Mouse (Mus musculus) heart, embryonic 11.5 days (tissue): ENCODE data around the gene Leo1. TPM values are rescaled to one million over a fixed set of nuclear protein-coding genes. Genes with fewer than 3 reads are reported as not detected.

Source experiments
- ATAC-seq: fragments of 200-750 bp; cut with Nextera tagmentation; replicated peaks from 2 replicates; pipeline ENCODE4 v1.8.0; 2017; ENCODE audit warnings: moderate library complexity; ENCODE audit not compliant: insufficient number of reproducible peaks, low FRiP score, low TSS enrichment
- H3K27ac ChIP-seq: fragments of 300-500 bp; sonication (generic); 2 replicates; pipeline ENCODE4 v1.5.1; 2014; ENCODE audit warnings: mild to moderate bottlenecking, low read depth, low read length
- H3K27me3 ChIP-seq: fragments of 300-500 bp; sonication (generic); 2 replicates; pipeline ENCODE4 v1.6.1; 2014; ENCODE audit warnings: mild to moderate bottlenecking, low read length, mixed read lengths; ENCODE audit not compliant: control insufficient read depth, insufficient read depth
- H3K36me3 ChIP-seq: fragments of 300-500 bp; sonication (generic); 2 replicates; pipeline ENCODE4 v1.6.1; 2014; ENCODE audit warnings: mild to moderate bottlenecking, low read length, moderate library complexity, mixed read lengths; ENCODE audit not compliant: control insufficient read depth, insufficient read depth
- H3K4me1 ChIP-seq: fragments of 300-500 bp; sonication (generic); 2 replicates; pipeline ENCODE4 v1.6.1; 2014; ENCODE audit warnings: low read length; ENCODE audit not compliant: control insufficient read depth, insufficient read depth
- H3K4me2 ChIP-seq: fragments of 300-500 bp; sonication (generic); 2 replicates; pipeline ENCODE4 v1.6.1; 2014; ENCODE audit warnings: mild to moderate bottlenecking, moderate library complexity
- H3K4me3 ChIP-seq: fragments of 300-500 bp; sonication (generic); 2 replicates; pipeline ENCODE4 v1.5.1; 2014; ENCODE audit warnings: low read depth, low read length
- H3K9ac ChIP-seq: fragments of 300-500 bp; sonication (generic); 2 replicates; pipeline ENCODE4 v1.6.1; 2014; ENCODE audit warnings: mild to moderate bottlenecking, low read depth, low read length, moderate library complexity
- H3K9me3 ChIP-seq: fragments of 300-500 bp; sonication (generic); replicated peaks from 2 replicates; pipeline ENCODE4 v1.6.1; 2016; ENCODE audit warnings: low read length; ENCODE audit not compliant: control insufficient read depth
- WGBS: fragments of 180-500 bp; shearing (Covaris S2); extraction: QIAGEN DNeasy Blood & Tissue Kit; methylation state at CpG from one replicate; pipeline ENCODE4 v1.1.7; 2014; ENCODE audit not compliant: insufficient replicate concordance; 5-methylcytosine and 5-hydroxymethylcytosine counted together
- polyA plus RNA-seq: library from polyadenylated mRNA; unstranded; fragments of >200 nt; fragmentation: Nextera tagmentation; extraction: Ambion mirVana; gene quantifications from 2 replicates; pipeline ENCODE4 v1.2.1, GENCODE M21; 2014

Leo1 gene
- polyA plus RNA-seq, 1 experiment from 2014 or later: 36.0 TPM

DNA sequence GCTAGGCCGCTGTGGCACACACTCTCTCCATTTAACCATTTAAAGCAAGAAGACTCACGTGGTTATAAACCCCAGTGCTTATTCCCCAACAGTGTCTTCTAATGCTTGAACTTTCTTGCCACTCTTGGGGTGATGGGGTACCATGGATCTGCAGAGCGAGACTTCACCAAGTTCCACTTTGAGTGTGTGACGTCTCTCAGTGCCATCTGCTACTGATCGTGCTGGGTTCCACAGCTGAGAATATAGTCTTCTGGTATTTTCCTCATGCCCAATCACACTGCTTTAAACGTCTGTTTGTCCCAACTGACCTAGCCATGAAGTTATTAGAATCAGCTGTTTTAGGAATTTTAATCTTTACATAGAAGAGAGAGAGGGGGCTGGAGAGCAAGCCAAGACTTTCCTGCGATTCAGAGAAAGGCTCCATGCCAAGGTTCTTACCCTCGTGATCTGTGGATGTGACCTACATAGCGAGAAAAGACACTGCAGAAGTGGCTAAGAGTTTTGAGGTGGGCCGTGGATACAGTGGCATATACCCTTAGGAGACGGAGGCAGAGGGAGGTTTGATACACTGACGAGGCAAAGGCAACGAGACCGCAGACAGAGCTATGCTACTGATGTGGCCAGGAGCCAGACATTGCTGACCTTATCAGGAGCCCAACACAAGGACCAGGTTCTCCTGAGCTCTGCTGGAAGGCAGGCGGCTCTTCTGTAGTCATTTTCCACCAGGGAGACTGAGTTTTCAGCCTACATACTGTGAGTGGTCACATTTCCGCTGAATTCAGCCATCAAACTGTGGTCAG is 10.3 kb upstream of the Leo1 start:
- WGBS: 50% methylated on average over 16 of the region's 16 CpGs
- Histone ChIP-seq H3K9ac (peak overlapping the region; percentile 10; the same call in 1 of the 2 replicates), H3K4me3 (no peak overlapping the region), H3K27me3 (no peaks in the 10 kb centered on the region), H3K9me3 (no peaks in the 10 kb centered on the region), H3K4me2 (peak overlapping the region; percentile 6), H3K4me1 (peaks cover 21% of the 10 kb centered on the region), H3K36me3 (no peaks in the 10 kb centered on the region), H3K27ac (peak overlapping the region; percentile 66; the same call in 1 of the 2 replicates)
- no peak for ATAC-seq

DNA sequence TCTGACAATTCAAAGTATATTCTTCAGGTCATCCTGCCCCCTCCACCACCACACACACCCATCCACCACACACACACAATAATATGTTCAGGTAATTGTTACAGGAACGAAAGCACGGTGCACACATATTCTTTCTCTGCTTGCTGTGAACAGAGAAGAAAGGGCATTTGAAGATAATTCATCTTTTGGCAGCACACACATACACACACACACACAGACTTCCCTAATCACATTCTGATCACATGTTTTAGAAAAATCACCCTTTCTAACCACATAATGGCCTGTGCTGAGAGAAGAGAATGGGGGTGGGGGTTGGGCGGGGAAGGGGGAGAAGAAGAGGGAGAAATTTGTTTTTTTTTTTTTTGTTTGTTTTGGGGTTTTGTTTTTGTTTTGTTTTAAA is 8.6 kb upstream of the Leo1 start:
- WGBS: 88% methylated on average over 3 of the region's 3 CpGs
- Histone ChIP-seq H3K9ac (no peak overlapping the region), H3K4me3 (no peak overlapping the region), H3K4me2 (no peak overlapping the region), H3K27ac (no peak overlapping the region), H3K4me1 (peaks cover 18% of the 10 kb centered on the region), H3K9me3 (no peaks in the 10 kb centered on the region), H3K27me3 (no peaks in the 10 kb centered on the region), H3K36me3 (no peaks in the 10 kb centered on the region)
- no peak for ATAC-seq

DNA sequence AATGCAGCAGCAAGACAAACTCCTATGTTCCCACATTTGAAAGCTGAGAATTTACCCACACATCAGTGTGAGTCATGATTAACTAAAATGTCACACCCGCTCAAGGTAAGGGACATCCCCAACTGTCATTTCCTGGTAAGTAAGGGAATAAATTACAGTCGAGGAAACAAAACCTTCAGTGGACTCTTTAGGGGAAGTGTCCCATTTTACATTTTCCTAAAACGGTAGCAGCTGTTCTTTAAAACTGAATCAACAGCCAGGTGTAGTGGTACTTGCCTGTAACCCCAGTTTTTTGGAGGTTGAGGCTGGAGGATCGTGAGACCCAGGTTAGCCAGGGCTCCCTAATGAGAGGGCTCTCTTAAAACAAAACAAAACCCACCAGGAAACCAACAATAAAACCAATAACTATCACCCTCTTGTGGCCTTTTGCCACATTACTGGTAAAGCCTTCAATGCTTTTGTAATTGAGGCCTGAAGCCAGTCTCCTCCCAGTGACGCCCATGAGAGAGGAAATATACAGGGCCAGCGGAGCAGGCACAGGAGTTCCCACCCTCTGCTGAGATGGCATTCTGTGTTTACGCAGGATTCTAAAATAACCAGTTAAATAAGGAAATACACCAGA is 7.0 kb upstream of the Leo1 start:
- H3K4me2 ChIP-seq: no peak overlapping the region
- H3K27me3 ChIP-seq: no peaks in the 10 kb centered on the region
- no peak for ATAC-seq
- H3K9me3 ChIP-seq: no peaks in the 10 kb centered on the region
- no peak overlapping the region for H3K27ac ChIP-seq
- peaks cover 9% of the 10 kb centered on the region for H3K4me1 ChIP-seq
- H3K36me3 ChIP-seq: no peaks in the 10 kb centered on the region
- H3K4me3 ChIP-seq: no peak overlapping the region
- H3K9ac ChIP-seq: no peak overlapping the region
- 45% methylated on average over 7 of the region's 7 CpGs for WGBS

DNA sequence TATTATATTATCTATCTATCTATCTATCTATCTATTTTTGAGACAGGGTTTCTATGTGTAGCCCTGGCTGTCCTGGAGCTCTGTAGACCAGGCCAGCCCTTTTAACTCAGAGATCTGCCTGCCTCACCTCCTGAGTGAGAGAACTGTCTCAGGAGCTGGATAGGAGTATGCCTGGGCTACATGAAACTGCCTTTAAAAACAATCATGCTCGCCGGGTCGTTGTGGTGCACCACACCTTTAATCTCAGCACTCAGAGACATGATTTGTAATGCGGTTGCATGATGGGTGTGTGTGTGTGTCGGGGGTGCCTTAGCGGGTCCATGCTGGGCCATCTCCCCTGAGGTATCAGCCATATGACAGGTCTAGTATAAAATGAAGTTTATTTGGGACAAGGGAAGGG is 6.5 kb upstream of the Leo1 start:
- H3K36me3 ChIP-seq: no peaks in the 10 kb centered on the region
- H3K27me3 ChIP-seq: no peaks in the 10 kb centered on the region
- H3K9me3 ChIP-seq: no peaks in the 10 kb centered on the region
- peaks cover 9% of the 10 kb centered on the region for H3K4me1 ChIP-seq
- 75% methylated on average over 6 of the region's 6 CpGs for WGBS
- no peak overlapping the region for H3K9ac ChIP-seq
- no peak overlapping the region for H3K4me2 ChIP-seq
- no peak for ATAC-seq
- H3K4me3 ChIP-seq: no peak overlapping the region
- no peak overlapping the region for H3K27ac ChIP-seq

DNA sequence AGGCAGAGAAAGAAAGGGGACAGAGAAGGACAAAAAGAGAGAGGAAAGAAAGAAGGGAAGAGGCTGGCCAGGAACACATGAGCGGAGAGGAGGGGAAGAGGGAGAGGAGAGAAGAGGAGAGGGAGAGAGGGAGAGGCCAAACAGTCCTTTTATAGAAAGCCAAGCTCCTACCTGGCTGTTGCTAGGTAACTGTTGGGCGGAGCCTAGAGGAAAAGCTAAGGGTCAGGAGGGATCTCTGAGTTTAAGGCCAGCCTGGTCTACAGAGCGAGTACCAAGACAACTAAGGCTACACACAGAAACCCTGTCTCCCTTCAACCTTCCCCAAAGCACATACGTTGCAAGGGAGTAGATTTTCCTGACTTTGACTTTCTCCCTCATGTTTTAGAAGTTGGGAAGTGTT is 6.0 kb upstream of the Leo1 start:
- 79% methylated on average over 4 of the region's 4 CpGs for WGBS
- Histone ChIP-seq H3K9me3 (no peaks in the 10 kb centered on the region), H3K4me1 (peaks cover 9% of the 10 kb centered on the region), H3K4me3 (no peak overlapping the region), H3K4me2 (no peak overlapping the region), H3K27ac (no peak overlapping the region), H3K36me3 (no peaks in the 10 kb centered on the region), H3K9ac (no peak overlapping the region), H3K27me3 (no peaks in the 10 kb centered on the region)
- ATAC-seq: no peak

DNA sequence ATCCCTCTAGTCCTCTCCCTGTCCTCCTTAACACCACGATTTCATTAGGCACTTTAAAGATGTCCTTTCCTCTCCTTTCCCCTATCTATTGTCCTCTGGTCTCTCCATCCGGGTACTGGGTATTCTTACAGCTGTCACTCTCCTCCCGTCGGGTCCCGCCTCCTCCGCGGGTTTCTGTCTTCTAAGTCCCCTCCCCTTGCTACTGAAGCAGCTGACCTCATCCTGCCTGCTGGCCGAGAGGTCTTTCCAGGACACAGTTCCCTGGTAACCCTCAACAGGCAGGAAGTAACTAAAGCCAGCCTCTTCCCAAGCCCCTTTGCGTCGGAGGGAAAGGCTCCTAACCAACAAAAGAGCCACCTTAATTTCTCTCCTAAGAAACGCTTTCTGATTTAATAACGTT is 5.4 kb upstream of the Leo1 start:
- Histone ChIP-seq H3K4me1 (peaks cover 5% of the 10 kb centered on the region), H3K27ac (no peak overlapping the region), H3K4me3 (no peak overlapping the region), H3K9me3 (no peaks in the 10 kb centered on the region), H3K9ac (no peak overlapping the region), H3K36me3 (no peaks in the 10 kb centered on the region), H3K27me3 (no peaks in the 10 kb centered on the region), H3K4me2 (0 out of 2 replicates have a peak overlapping the region, but pooled peaks have one; percentile 17)
- WGBS: 5% methylated on average over 12 of the region's 12 CpGs
- peak; percentile 61 for ATAC-seq

DNA sequence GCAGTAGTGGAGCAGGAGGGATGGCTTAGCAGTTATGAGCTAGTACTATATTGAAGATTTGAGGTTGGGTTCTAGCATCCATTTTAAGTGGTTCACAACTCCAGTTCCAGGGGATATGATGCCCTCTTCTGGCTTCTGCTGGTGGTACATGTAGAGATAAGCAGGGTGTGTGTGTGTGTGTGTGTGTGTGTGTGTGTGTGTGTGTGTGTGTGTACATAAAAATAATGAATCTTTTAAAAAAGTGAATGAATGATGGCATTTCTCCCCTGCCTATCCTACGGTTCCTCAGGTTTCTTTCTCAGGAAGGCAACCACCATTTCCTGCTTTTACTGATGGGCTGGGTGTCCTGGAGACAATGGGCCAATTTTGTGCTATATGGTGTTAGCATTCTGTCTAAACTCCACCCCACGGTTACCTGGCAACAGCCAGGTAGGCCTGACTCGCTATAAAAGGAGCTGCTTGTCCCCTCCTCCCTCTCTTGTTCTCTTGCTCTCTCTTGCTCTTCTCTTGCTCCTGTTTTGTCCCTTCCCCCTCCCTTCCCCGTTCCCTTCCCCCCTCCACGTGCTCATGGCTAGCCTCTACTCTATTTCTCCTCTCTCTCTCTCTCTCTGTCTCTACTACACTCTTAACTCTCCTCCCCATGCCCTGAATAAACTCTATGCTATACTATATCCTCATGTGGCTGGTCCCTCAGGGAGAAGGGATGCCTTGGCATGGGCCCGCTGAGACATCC is 3.5 kb upstream of the Leo1 start:
- Histone ChIP-seq H3K27me3 (no peaks in the 10 kb centered on the region), H3K9ac (no peak overlapping the region), H3K4me1 (peaks cover 4% of the 10 kb centered on the region), H3K9me3 (no peaks in the 10 kb centered on the region), H3K4me3 (no peak overlapping the region), H3K27ac (no peak overlapping the region), H3K36me3 (no peaks in the 10 kb centered on the region), H3K4me2 (no peak overlapping the region)
- ATAC-seq: no peak
- 39% methylated on average over 6 of the region's 6 CpGs for WGBS

DNA sequence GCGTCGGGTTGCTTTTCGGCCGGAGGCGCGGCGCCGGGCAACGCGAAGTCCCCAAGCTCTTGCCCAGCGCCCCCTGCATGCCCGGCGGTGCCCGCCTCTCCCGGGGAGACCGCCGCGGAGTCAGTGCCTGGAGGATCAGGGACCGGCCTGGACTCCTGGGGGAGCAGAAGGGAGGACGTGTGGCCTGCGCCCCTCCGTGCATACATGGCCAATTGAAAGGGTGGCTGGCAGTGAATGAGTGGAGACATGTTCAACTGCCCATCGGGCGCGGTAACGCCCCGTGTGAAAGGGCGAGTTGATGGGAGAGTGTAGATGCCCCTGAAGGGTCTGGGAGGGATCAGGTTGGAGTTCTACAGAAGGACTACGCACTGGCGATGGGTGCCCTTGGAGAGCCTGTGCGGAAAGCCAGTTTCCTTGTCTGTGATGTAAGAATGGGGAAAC is 387 bp downstream of the Leo1 start:
- WGBS: under 1% methylated on average over 31 of the region's 31 CpGs
- H3K9me3 ChIP-seq: no peaks in the 10 kb centered on the region
- no peaks in the 10 kb centered on the region for H3K27me3 ChIP-seq
- peaks cover 4% of the 10 kb centered on the region for H3K4me1 ChIP-seq
- no peaks in the 10 kb centered on the region for H3K36me3 ChIP-seq
- H3K27ac ChIP-seq: peak overlapping the region; percentile 81
- peak overlapping the region; percentile 78 for H3K4me2 ChIP-seq
- H3K4me3 ChIP-seq: peak overlapping the region; percentile 83
- peak overlapping the region; percentile 91 for H3K9ac ChIP-seq
- ATAC-seq: peak; percentile 76
